Comparison of ENCODE assay signal across 14 mouse cellular contexts in genomic region chr2:38323380-38323779, GRCm38 (mm10).
"Had no signal": no experiment of that assay in that cellular context is flagged by ENCODE, and none has a peak within 500 bp of the region (broad histone marks: within the 10 kb centered on the region; RNA-seq: fewer than 3 reads in every experiment).

No protein-coding gene starts in this region.

- DNase-seq: liver, embryonic 13.5 days; liver, postnatal 0 days; lung, embryonic 14.5 days; lung, postnatal 14 days; lung, postnatal 36 days; right cerebral cortex, adult 18-20 months; right cerebral cortex, postnatal 25 days; right cerebral cortex, postnatal 4 days; spleen, adult 18-20 months; thymus, adult 2 months; thymus, postnatal 25 days; thymus, postnatal 4 days had no signal

- ATAC-seq: liver, postnatal 0 days; midbrain, embryonic 13.5 days; midbrain, embryonic 15.5 days had no signal
